Mouse (Mus musculus) intestine, embryonic 14.5 days (tissue): ENCODE data around the gene Asap2. TPM values are rescaled to one million over a fixed set of nuclear protein-coding genes. Genes with fewer than 3 reads are reported as not detected.

ENCODE experiments used
- ATAC-seq: fragments of 200-750 bp; cut with Nextera tagmentation; replicated peaks from 2 replicates; pipeline ENCODE4 v1.8.0; 2017; ENCODE audit warnings: low read depth, moderate number of reproducible peaks, moderate TSS enrichment, moderate library complexity; ENCODE audit not compliant: low FRiP score, low TSS enrichment
- DNase-seq: peaks from one replicate; pipeline ENCODE4 v3.0.0-alpha.2; 2018; ENCODE audit warnings: low spot score
- H3K27ac ChIP-seq: fragments of 300-500 bp; sonication (generic); 2 replicates; pipeline ENCODE4 v1.5.1; 2014; ENCODE audit warnings: low read depth, mild to moderate bottlenecking, control low read depth
- H3K27me3 ChIP-seq: fragments of 300-500 bp; sonication (generic); replicated peaks from 2 replicates; pipeline ENCODE4 v1.6.1; 2014; ENCODE audit warnings: low read length, control low read depth; ENCODE audit not compliant: control insufficient read depth, insufficient read depth
- H3K36me3 ChIP-seq: fragments of 300-500 bp; sonication (generic); 2 replicates; pipeline ENCODE4 v1.6.1; 2014; ENCODE audit warnings: low read length, control low read depth; ENCODE audit not compliant: control insufficient read depth, insufficient read depth
- H3K4me1 ChIP-seq: fragments of 300-500 bp; sonication (generic); replicated peaks from 2 replicates; pipeline ENCODE4 v1.6.1; 2014; ENCODE audit warnings: low read length, control low read depth, mixed read lengths; ENCODE audit not compliant: control insufficient read depth, insufficient read depth
- H3K4me2 ChIP-seq: fragments of 300-500 bp; sonication (generic); 2 replicates; pipeline ENCODE4 v1.6.1; 2014; ENCODE audit warnings: low read length
- H3K4me3 ChIP-seq: fragments of 300-500 bp; sonication (generic); 2 replicates; pipeline ENCODE4 v1.5.1; 2014; ENCODE audit warnings: low read depth, low read length, control low read depth, mixed read lengths
- H3K9ac ChIP-seq: fragments of 300-500 bp; sonication (generic); 2 replicates; pipeline ENCODE4 v1.6.1; 2014; ENCODE audit warnings: mild to moderate bottlenecking, low read length
- H3K9me3 ChIP-seq: fragments of 300-500 bp; sonication (generic); 2 replicates; pipeline ENCODE4 v1.6.1; 2016; ENCODE audit warnings: low read length, control low read depth; ENCODE audit not compliant: control insufficient read depth
- WGBS: fragments of 180-500 bp; shearing (Covaris S2); extraction: QIAGEN DNeasy Blood & Tissue Kit; methylation state at CpG from one replicate; pipeline ENCODE4 v1.1.7; 2014; 5-methylcytosine and 5-hydroxymethylcytosine counted together
- polyA plus RNA-seq: library from polyadenylated mRNA; unstranded; fragments of >200 nt; fragmentation: Nextera tagmentation; extraction: Ambion mirVana; gene quantifications from 2 replicates; pipeline ENCODE4 v1.2.1, GENCODE M21; 2014

Asap2 gene
- polyA plus RNA-seq, 1 experiment from 2014 or later = 10.2 TPM

DNA sequence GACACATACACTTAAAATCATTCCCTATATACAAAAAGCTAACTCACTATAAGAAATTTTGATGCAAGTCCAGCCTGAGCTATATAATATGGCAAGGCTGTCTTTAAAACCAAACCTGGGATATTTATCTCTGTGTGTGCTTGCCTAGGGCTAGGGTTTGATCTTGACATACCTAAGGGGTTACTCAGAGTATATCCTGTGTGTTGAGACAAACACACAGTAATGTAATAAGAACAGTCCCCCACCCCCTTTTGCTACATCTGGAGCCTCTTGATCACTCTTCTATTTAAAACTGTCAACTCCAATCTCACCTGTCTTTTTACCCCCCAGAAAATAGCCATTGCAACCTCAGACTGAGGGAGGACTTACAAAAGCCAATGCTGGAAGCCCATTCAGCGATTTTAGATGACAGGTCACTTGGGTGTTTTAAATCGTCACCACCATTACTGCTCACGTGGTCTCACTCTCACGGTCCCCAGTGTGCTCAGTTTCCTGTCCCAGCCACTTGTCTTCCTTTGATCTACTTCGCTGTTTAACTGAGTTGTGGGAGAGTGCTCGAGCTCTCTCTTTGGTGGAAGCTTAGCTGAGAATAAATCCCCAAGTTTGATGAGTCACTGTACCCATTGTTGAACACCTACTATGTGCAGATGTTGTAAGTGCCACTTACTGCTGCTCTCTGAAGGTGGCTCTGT is 176.8 kb downstream of the Asap2 start:
- Histone ChIP-seq H3K27ac (no peak overlapping the region), H3K9me3 (no peaks in the 10 kb centered on the region), H3K4me1 (peaks cover 20% of the 10 kb centered on the region), H3K36me3 (peaks cover 14% of the 10 kb centered on the region), H3K4me2 (no peak overlapping the region), H3K4me3 (no peak overlapping the region), H3K27me3 (no peaks in the 10 kb centered on the region), H3K9ac (no peak overlapping the region)
- DNase-seq = no peak
- WGBS = 33% methylated on average over 6 of the region's 6 CpGs
- no peak for ATAC-seq

- peaks cover 20% of the 10 kb centered on the region for H3K4me1 ChIP-seq
- no peak overlapping the region for H3K4me3 ChIP-seq
- ATAC-seq = no peak
- no peak overlapping the region for H3K4me2 ChIP-seq
- peaks cover 14% of the 10 kb centered on the region for H3K36me3 ChIP-seq
- 72% methylated on average over 4 of the region's 4 CpGs for WGBS
- no peak overlapping the region for H3K27ac ChIP-seq
- no peak for DNase-seq
- H3K9ac ChIP-seq = no peak overlapping the region
- no peaks in the 10 kb centered on the region for H3K9me3 ChIP-seq
- no peaks in the 10 kb centered on the region for H3K27me3 ChIP-seq
Observed at GRCm38 (mm10) chr12:21167741-21168140, 177.5 kb downstream of the Asap2 start.

DNA sequence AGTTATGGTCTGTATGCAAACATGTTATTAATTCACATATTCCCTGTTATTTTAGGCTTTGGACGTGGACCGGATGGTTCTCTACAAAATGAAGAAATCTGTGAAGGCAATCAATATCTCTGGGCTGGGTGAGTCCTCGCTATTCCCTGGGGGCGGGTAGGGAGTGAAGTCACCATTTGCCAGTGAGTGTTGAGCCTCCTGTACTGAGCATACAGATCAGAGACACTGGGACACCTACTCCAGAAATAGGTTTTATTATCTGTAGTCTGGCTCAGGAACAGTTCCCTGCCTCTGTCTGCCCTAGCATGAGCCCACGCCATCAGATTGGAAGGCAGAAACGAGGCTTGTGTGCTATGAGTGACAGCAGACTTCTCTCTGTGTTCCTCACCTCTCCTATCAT is 177.9 kb downstream of the Asap2 start:
- H3K9me3 ChIP-seq = no peaks in the 10 kb centered on the region
- peaks cover 20% of the 10 kb centered on the region for H3K4me1 ChIP-seq
- no peak overlapping the region for H3K4me3 ChIP-seq
- no peak overlapping the region for H3K4me2 ChIP-seq
- DNase-seq (no peak), ATAC-seq (no peak)
- H3K36me3 ChIP-seq = peaks cover 14% of the 10 kb centered on the region
- H3K9ac ChIP-seq = no peak overlapping the region
- H3K27me3 ChIP-seq = no peaks in the 10 kb centered on the region
- WGBS = 82% methylated on average over 6 of the region's 6 CpGs
- no peak overlapping the region for H3K27ac ChIP-seq

DNA sequence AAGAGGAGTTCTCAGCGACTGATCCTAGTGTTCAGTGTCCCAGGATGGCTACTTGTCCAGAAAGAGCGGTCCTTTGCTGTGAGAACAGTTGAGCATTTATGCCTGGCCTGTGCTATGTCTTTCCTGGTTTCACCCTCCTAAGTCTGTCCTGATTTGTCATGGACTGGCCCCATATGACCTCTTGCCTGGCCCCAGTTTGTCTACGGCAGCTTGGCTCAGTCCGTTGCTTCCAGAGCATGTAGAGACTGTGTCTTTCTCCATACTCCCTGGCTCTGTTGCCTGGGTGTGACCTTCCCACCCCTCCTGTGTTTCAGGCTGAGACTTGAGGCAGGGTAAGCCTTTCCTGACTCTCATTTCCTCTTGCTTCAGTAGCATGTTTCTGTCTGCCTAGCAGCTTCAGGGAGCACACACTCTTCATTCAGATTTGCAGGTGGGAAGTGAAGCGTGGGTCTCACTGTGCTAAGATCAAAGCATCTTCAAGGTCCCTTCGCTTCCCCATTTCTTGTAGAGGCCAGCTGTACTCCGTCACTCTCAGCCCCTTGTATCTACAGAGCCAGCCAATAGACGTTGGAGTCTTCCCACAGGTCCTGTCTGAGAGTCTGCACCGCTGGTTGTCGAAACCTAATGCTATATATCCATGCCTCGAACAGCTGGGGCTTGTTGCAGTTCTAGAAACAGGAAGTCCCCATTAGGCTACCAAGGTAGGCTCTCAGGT is 181.7 kb downstream of the Asap2 start:
- Histone ChIP-seq H3K27ac (no peak overlapping the region), H3K9ac (no peak overlapping the region), H3K4me2 (no peak overlapping the region), H3K27me3 (no peaks in the 10 kb centered on the region), H3K4me1 (peaks cover 7% of the 10 kb centered on the region), H3K36me3 (peaks cover 14% of the 10 kb centered on the region), H3K9me3 (no peaks in the 10 kb centered on the region), H3K4me3 (no peak overlapping the region)
- DNase-seq (no peak), ATAC-seq (no peak)
- 71% methylated on average over 11 of the region's 11 CpGs for WGBS

DNA sequence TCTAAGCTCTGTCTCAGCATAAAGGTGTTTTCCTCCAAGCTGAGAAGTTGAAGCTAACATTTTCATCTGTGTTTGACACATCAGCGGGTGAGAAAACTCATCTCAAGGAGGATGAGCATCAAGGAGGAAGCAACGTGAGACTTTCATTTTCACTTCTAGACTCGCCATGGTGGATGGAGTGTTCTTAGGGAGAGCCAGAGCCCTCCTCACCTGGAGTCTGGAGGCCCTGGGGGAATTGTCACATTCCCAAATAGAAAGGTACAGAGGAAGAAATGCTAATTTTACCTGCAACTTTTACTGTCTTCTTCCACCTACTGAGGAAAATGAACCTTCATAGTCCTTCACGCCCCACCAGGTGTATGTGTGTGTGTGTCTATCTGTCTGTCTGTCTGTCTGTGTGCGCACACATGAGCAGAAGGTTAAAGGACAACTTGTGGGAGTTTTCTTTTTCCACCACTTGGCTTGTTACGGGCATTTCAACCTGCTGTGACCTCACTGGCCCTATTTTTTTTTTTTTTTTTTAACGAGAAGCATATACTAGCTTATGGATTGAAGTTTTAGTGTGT is 183.7 kb downstream of the Asap2 start:
- 69% methylated on average over 7 of the region's 7 CpGs for whole genome bisulfite sequencing
- H3K9ac ChIP-seq = no peak overlapping the region
- no peaks in the 10 kb centered on the region; the same call in none of the 2 replicates for H3K4me1 ChIP-seq
- H3K27me3 ChIP-seq = no peaks in the 10 kb centered on the region
- no peaks in the 10 kb centered on the region for H3K9me3 ChIP-seq
- H3K4me3 ChIP-seq = no peak overlapping the region
- H3K27ac ChIP-seq = no peak overlapping the region
- H3K36me3 ChIP-seq = peaks cover 11% of the 10 kb centered on the region
- ATAC-seq (no peak), DNase-seq (no peak)
- H3K4me2 ChIP-seq = no peak overlapping the region

DNA sequence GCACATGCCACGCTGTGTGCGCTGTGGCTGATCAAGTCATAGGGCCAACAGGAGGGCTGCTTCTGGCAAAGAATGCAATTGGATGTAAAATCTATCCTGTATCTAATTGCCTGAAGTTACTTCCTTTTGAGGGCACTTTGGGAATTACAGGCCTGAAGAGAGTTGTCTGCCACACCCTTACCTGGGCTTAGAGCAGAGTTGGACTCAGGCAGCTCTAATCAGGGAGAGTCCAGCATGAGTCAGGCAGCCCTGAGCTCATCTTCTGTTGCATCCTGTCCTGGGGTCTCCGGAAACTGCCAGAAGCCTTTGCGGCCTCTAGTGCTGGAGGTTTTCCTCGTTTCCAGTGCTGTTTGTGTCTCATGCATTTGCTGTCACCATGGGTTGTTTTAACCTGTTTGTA is 186.1 kb downstream of the Asap2 start:
- H3K27me3 ChIP-seq = no peaks in the 10 kb centered on the region
- no peak overlapping the region for H3K9ac ChIP-seq
- H3K27ac ChIP-seq = no peak overlapping the region
- H3K9me3 ChIP-seq = no peaks in the 10 kb centered on the region
- ATAC-seq = no peak
- no peaks in the 10 kb centered on the region for H3K36me3 ChIP-seq
- no peak overlapping the region for H3K4me2 ChIP-seq
- no peak overlapping the region for H3K4me3 ChIP-seq
- no peaks in the 10 kb centered on the region; the same call in none of the 2 replicates for H3K4me1 ChIP-seq
- WGBS = 80% methylated on average over 5 of the region's 5 CpGs
- no peak for DNase-seq

DNA sequence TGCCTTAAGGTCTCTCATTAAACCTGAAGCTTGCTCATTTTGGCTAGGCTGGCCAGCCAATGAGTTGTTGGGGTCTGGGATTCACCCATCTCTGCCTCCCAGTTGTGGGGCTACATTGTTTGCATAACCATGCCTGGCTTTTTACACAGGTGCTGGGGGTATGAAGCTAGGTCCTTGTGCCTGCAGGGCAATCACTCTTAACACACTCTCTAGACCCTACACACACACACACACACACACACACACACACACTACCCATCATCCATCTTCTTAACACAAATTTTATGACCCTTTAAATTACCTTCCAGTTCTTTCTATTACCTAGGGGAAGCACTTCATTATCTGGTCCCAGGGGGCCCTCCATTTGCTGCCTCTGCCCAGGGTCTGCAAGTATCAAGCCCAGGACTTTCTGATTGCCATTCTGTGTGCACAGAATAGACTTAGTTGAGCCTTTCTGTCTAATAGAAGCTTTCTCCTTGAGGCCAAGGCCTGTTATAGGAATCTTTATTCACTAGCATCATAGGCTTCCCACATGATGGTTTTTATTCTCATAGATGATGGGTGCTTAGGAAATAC is 187.0 kb downstream of the Asap2 start:
- Histone ChIP-seq H3K4me3 (no peak overlapping the region), H3K9me3 (no peaks in the 10 kb centered on the region), H3K27ac (no peak overlapping the region), H3K4me1 (no peaks in the 10 kb centered on the region; the same call in none of the 2 replicates), H3K4me2 (no peak overlapping the region), H3K36me3 (no peaks in the 10 kb centered on the region), H3K9ac (no peak overlapping the region), H3K27me3 (no peaks in the 10 kb centered on the region)
- ATAC-seq (no peak), DNase-seq (no peak)

DNA sequence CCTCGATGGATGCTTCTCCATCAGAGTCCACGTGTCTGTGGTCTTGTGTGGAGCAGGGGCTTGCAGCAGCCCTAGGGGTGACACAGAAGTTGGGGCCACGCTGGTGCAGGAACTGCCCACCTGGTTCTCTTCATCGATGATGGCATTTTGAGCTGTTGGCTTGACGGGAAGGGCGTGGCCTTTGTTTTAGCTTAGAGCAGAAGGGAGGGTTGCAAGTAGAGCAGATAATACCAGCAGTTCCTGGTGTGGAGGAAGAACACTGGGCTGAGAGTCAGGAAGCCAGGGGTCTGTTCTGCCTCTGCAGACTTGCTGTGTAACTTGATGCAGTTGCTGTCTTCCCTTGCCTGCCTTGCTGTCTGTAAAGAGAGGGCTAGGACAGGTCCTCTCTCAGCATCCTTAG is 189.8 kb downstream of the Asap2 start:
- no peak for ATAC-seq
- H3K27me3 ChIP-seq = no peaks in the 10 kb centered on the region
- H3K9ac ChIP-seq = no peak overlapping the region
- no peaks in the 10 kb centered on the region; the same call in 1 of the 2 replicates for H3K4me1 ChIP-seq
- H3K9me3 ChIP-seq = no peaks in the 10 kb centered on the region
- 82% methylated on average over 6 of the region's 6 CpGs for WGBS
- no peak overlapping the region for H3K27ac ChIP-seq
- no peaks in the 10 kb centered on the region for H3K36me3 ChIP-seq
- no peak overlapping the region for H3K4me2 ChIP-seq
- no peak overlapping the region for H3K4me3 ChIP-seq
- no peak for DNase-seq
